Mouse (Mus musculus): ENCODE results near the gene Igf1r.

The Igf1r gene

DNA sequence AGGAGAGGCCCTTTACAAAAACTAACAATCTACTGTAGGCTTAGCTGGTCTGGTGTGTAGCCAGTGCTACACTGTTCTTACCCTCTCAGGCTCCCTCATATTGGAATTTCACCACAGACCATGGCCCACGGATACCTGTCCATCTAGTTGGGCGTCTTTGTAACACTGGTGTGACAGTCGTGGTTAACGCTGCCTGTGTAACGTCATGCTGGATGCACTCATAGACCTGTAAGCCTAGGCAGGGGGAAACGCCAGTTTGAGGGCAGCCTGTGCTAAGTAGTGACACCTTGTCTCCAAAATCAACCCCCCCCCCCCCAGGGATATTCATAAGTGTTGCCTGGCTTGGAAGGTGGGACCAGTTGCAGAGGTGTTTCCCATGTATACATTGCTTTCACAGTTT is 4.7 kb downstream of the Igf1r start:
- no peak for DNase-seq (ENCODE audit: low spot score)

DNA sequence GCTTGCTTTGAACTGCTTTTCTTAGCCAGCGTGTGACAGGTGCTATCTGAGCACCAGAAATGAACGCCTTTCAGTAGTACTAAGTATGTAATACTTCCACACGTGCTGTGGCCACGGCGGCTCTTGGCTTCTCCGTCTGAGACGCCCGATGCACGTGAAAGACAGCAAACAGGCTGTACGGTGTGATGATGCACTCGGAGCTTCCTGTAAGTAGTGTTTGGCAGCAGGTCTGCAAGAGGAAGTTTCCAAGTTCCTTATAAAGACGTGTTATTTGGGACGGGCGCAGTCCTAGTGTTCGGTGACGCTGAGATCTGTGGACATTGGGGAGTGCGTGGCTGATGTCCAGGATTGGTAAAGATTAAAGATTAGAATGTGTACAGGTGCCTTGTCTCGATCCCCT is 5.4 kb downstream of the Igf1r start:
- DNase-seq (ENCODE audit: low spot score): no peak

DNA sequence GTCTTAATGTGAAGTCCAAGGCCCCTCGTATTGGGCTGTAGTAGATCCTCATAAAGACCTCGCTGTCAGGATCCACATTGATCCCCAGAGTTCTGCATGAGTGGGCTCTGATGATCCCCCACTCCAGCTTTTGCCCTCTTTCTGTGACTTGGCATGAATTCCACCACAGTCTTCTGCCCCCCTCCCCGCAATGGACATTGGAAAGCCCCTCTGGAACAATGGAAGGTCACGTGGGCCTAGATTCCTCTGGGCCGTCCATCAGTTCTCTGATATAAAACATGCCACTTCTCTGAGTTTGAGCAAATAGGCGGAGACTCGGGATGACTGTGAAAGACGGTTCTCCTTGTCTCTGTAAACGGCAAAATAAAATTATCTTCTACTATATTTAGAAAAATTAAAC is 8.1 kb downstream of the Igf1r start:
- DNase-seq (ENCODE audit: low spot score): no peak

DNA sequence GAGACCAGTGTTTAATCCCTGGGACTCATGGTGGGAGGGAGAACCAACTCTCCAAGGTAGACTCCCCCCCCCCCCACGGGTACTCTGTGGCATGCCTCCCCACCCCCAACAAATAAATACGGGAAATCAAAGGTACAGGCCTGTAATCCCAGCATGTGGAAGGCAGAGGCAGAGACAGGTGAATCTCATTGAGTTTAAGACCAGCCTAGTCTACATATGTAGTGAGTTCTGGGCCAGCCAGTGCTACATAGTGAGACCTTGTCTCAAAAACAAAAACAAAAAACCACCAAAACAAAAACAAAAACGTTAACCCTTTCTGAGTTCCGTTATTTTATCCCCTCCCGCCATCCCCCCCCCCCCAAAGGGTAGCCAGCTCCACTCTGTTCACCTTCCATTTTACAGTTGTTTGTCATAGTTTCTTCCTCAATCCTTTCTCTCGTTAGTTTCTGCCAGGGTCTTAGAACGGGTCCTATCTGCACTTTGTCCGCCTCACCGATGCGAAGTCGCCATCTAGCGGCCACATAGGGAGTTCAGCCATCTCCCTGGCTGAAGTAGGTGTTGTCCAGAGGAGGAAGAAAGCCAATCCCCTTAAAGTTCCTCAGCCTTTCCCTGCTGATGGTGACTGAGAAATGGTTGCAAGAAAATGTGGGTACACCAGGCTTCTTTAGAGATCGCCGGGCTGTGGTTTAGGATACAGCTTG is 9.1 kb downstream of the Igf1r start:
- DNase-seq (ENCODE audit: low spot score): peak; percentile 81

DNA sequence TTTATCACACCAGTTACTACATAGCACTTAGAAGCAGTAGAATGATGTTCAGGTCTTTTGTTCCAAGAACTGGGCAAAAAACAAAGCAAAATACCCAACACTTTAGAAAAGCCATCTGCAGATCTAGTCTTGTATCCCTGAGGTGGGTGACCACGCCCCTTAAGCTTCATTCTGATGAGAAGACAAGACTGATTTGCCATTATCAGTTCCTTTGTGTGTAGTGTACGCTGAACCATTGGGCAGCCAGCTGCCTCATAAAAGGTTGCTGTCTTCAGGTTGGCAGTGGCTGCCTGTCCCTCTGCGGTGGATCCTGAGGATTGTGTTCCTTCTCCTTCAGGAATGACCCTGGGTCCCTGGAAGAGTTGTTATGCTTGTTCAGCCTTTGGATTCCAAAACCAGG is 11.1 kb downstream of the Igf1r start:
- DNase-seq (ENCODE audit: low spot score): no peak

DNA sequence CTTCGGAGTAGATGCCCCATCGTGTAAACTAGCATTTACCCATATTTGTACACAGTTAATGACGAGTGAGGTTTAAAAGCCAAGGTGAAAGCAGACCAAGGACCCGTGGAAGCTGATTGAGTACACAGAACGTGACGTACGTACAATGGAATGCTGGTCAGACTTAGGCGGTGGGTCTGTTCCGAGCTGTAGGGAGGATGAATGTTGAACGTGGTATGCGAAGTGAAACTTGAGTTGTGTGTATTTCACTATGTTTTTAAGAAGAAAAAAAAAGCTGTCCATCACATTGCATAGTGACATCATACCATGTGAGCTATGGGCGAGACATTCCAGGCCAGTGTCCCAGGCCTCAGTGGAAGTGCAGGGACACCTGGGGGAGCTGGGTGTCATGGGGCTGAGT is 15.8 kb downstream of the Igf1r start:
- no peak for DNase-seq (ENCODE audit: low spot score)

DNA sequence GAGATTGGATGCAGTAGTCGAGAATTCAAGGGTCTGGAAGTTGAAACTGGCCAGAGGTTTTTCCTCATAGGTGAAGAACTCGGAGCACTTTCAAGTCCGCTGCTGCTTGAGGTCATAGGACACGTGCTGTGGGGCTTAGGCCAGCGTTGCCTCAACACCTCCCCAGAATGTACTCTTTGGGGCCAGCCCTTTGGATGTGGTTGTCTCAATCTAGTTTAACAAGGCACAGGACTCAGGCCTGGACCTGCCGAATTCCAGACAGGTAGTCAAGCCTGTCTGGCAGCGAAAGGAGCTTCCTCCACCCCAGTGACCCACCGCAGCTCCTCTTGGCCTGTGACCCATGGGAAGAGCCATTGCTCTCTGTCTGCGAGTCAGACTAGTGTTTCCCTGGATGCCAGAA is 16.4 kb downstream of the Igf1r start:
- no peak for DNase-seq (ENCODE audit: low spot score)

DNA sequence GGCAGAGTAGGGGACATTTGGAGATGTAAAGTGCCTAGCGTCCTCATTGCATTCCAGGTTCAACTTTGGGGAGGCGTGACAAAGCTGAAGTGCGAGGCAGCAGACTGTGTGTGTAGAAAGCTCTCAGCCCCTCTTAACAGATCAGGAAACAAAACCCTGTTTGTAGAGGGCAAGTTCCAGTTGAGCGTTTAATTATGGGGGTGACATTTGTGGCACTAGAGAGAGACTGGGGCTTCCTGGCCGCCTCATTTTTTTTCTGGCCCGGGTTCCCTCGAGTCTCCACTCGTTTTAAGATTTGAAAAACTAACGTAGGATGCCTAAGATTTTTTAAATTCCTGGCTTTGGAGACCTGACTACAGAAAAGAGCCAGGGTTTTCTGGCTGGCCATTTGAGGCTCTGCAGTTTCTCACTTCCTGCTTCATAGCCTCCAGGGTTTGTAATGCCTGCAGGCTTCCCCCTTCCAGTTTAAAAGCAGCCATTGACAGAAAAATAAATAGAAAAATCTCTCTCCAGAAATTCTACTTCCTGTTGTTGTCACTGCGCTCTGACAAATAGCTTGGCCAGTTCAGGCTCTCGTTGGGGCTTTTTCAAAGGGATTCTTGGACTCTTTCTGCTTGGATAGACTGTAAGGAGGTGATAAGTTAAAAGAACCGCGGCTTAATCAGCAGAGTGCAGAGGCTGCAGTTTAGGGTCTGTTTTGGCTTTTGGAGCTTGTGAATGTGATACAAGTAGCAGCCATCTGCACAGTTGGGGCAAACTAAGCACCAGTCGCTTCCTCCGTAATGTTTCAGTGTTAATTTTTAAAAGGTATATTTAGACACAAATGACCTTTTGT is 20.8 kb downstream of the Igf1r start:
- peak; percentile 6 for DNase-seq (ENCODE audit: low spot score)

DNA sequence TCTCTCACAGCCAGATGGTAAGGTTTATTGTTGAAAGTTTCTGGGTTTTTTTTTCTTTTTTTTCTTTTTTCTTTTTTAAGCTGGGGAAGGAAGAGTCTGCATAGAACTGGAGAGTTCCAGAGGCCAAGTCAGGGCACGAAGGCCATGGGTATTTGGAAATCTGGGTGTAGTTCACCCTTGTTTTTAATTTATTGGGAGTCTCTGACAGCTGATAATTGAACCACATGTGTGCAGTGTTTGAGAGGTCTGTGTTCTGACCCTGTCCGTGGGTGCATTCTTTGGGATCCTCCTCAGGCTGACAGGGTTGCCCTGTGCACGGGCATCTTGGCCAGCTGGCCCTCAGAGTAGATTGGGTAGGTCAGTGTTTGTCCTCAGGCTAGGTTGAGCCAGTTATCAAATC is 29.3 kb downstream of the Igf1r start:
- DNase-seq (ENCODE audit: low spot score): no peak

DNA sequence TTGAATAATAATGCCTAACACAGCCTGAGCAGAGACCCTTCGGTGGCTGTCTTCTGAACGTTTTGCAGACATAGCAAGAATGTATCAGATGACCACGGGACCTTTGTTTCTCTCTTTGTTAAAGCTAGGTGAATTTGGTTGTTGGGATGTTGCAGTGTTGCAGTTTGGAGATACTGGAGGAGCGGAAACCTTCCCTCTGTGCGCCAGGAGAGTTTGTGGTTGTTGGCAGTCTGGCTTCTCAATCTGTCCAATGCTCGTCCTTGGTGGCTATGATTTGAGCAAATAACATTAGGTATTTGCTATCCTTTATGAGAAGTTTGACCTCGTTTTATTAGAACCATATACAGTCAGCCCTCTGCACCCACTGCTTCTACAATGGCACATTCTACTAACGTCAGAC is 30.2 kb downstream of the Igf1r start:
- no peak for DNase-seq (ENCODE audit: low spot score)

DNA sequence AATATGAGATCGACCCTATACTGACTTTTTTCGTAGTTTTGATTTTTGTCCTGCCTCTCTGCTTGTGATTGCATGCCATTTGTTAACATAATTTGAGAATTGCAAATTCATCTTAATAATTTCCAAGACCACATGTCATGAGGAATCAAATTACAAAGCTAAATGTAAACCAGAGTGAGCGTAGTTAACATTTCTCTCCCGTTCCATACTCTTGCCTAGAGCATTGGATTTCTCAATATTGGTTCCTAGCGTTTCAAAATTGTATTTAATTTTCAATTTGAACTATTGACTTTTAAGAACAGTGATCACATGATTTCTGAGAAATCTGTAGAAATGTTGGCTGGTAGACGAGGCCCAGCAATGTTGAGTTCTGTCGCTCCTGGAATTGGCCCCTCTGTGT is 30.8 kb downstream of the Igf1r start:
- no peak for DNase-seq (ENCODE audit: low spot score)

DNA sequence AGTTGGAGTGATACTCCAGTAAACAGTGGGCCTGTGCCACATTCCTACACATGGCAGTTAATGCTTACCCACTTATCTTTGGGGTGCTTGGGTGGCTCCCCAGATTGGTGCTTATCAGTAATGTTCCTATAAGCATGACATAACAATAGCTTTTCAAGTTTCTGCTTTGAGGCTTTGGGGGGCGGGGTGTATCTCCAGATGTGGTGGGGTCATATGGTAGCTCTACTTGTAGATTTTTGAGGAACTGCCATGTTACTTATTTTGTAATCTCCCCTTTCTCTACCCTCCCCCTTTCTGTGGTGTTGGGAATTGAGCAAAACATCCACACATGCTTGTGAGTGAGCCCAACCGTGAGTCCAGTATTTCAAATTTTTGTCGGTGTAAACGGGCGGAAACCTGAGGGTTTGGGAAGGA is 32.4 kb downstream of the Igf1r start:
- no peak for DNase-seq (ENCODE audit: low spot score)

DNA sequence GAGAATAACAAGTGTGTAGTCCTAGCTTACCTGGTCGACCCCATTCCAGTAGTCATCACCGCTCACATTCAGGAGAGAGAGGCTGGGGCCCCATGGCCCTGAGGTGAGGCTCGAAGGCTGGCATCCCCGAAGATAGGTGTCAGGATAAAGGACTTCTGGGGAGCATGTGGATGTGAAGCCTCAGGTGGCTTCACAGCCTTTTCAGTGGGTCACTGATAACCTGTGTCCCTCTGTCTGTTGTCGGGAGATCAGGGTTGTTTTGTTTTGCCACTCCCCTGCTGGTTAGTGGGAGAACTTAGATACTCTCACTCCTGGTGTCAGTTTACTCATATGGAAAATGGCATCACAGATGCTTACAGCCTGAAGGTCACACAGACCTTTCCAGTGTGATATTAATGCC is 32.9 kb downstream of the Igf1r start:
- no peak for DNase-seq (ENCODE audit: low spot score)

DNA sequence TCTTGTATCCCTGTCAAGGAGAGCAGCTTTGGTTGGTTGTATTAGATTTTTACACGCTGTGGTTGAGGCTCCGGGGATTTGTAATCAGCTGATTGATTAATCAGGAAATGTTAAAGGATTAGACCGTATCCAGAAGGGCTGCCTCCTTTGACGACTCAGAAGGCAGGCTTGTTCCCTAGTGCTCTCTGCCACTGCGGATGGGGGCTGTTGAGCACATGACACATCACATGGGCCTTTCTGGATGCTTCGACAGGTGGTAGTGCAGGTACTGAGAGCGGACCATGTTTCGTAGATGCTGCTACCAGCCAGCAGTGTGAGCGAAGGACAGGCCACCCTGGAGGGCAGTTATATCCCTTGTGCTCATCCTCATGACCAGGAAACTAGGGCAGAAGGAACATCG is 33.6 kb downstream of the Igf1r start:
- DNase-seq (ENCODE audit: low spot score): no peak

DNA sequence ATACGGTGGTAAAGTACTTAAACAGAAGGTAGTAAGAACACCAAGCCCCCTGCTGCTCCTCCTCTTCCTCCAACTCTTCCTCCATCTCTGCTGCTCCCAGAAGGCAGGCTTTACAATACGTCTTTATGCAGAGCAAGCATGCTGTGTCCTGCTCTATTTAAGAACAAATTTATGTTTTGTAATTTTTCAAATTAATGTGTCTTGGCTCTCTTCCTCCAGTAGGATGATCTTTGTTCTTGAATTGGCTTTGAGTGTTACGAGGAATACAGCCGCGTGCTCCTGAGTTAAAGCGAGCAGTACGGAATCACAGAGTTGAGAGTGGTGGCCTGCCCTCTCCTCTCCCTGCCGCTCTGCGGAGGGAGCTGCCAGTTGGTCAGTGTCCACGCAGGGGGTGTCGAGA is 34.2 kb downstream of the Igf1r start:
- no peak for DNase-seq (ENCODE audit: low spot score)

DNA sequence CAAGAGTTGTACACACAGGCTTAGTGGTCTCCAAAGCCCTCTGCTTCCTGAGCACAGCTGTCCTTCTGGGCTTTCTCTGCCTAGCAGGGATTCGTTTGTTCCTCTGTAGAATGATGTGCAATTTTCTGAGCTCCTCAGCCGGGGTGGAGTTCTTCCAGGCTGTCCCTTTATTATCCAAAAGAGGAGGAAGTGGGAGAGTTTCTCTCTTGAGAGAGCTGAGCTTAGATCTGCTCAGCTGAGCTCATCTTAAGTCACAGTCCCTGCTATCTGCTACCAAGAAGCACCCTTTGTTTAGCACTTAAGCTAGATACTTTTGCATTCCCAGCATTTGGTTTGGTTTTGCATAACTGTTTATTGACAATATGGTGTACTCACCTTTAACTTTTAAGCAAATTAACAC is 36.7 kb downstream of the Igf1r start:
- no peak for DNase-seq (ENCODE audit: low spot score)

DNA sequence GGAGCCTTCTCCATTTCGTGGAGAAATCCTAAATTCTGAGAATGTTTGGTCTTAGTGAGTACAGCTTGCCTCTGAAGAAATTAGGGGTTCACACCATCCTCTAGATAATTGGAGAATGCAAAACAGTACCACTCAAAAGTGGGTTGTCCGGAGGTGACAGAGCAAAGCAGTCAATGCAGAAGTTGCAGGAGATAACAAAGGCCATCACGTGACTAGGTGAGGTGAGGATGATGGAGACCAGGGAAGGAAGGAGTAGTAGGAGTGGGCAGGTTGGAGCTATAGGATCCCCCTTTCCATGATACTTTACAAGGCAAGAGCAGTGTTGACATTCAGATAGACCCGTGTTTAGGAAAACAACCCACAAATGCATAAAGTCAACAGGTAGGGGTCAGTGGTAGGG is 41.0 kb downstream of the Igf1r start:
- no peak for DNase-seq (ENCODE audit: low spot score)

DNA sequence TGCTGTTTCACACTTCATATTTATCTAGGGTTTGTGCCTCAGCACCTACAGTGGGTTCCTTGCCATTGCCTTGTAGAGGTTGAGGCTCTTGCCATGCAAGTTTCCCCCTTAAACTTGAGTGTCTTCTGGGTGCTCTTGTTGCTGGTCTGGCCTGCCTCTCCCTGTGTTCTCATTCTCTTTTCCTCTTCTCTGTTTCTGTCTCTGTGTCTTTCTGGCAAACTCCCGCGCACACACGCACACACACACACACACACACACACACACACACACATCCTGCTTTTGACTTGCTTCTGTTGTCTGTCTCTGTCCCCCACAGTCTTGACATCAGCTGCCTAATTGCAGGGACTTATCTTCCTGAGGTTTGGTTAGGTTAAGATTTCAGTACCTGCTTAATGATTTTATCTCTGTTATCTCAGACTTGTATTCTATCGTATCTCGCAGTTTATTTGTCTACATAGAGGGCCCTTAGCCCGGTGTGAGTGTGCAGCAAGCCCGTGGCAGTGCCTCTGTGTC is 41.8 kb downstream of the Igf1r start:
- DNase-seq (ENCODE audit: low spot score): no peak

DNA sequence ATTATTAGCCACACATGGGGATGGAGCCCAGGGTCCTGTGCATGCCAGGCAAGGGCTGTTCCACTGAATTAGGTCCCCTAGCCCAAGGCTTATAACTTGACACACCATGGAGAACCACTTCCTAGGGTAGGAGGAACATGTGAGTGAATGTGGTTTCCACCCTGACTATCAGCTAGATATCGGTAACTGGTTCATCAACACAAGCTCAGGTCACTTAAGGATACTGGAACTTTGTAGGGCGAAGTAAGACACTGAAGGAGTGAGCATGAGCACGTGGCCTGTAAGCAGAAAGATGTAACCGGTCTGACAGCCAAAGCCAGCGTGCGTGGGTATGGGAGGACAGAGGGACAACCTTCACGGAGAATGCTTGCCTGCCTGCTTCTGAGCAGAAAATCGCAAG is 42.6 kb downstream of the Igf1r start:
- DNase-seq (ENCODE audit: low spot score): no peak

DNA sequence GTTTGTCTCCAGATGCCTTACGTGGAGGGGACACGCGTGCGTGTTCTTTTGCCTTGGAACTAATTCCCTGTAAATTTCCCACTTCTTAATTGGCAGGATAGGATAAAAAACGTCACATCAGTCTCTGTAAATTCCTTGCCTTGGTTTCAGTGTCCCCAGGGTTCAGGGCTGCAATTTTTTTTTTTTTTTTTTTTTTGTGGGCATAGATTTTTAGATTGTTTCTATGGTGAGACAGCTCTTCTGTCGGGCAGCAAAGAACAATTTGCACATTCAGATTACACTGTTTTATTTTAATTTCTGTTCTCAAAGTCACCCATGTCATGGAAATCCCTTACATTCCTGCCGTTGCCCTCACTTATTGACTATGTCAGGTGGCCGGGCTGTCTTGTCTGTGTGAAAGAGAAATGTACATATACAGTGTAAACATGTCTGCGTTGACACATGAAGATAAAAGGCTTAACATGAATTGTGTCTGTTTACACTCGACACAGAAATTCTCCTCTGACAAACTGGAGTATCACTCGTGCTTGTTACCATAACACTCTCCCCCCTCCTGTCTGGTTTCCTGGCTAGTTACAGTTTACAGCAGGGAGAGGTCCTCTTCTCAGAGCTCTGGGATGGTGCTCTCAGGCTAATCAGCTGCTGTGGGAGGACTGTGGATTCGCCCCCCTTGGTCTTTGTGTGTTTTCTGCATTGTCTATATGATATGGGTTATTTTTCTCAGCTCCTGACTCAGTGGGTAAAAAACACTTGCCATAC is 43.8 kb downstream of the Igf1r start:
- DNase-seq (ENCODE audit: low spot score): no peak

DNA sequence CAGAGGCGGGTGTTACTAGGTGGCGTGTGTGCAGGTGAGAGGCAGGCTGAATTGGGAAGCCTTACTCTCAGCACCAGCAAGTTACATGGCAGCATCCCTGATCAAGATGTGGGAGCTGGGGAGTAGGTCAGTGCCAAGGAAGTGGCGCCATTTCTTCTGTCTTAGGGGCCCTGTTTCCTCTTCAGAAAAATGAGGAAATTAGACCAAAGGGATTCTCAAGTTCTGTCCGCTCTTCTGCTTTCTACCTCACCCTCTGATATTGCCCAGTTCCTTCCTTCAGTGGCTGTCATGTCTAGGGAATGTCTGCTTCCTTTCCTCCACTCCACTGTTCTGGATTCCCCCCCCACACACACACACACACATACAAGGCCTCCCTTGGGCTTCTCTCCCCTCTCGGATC is 48.6 kb downstream of the Igf1r start:
- no peak for DNase-seq (ENCODE audit: low spot score)

DNA sequence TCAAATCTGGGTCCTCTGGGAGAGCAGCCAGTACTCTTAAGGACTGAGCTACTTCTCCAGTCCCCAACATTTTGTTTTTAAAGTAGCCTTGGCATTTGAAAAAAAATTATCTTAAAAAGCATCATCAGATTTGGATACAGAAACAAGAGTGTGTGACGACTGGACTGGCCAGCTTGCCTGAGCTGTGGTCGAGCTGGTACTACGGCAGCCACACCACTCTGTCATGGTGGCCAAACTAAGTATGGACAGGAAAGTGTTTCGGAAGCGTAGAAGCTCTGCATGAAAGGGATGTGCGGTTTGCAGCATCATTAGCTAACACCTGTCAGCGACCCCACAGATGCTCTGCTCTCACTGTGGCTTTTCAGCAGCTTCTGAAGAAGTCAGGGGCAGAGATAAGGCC is 53.4 kb downstream of the Igf1r start:
- no peak for DNase-seq (ENCODE audit: low spot score)

DNA sequence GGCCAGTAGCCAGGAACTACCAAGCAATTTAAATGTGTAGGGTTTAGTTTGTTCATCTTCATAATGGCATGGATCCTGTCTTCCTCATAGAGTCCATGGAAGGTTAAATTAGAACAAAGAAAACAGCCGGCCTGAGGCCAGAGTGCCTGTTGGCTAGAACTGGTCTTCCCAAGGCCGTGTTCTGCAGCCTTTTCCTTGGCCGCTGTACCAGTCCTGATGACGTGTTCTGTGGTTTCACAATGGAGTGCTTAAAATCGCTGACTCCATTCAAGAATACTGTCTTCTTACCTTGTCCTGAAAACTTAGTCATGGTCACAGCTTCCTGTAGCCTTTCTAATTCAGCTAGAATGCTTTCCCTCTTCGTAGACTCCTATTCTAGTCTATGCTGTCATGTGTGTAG is 53.9 kb downstream of the Igf1r start:
- no peak for DNase-seq (ENCODE audit: low spot score)

All from ovary, postnatal 36 days (tissue).